Comparison of ENCODE assay signal across 8 mouse cellular contexts in the genomic region with DNA sequence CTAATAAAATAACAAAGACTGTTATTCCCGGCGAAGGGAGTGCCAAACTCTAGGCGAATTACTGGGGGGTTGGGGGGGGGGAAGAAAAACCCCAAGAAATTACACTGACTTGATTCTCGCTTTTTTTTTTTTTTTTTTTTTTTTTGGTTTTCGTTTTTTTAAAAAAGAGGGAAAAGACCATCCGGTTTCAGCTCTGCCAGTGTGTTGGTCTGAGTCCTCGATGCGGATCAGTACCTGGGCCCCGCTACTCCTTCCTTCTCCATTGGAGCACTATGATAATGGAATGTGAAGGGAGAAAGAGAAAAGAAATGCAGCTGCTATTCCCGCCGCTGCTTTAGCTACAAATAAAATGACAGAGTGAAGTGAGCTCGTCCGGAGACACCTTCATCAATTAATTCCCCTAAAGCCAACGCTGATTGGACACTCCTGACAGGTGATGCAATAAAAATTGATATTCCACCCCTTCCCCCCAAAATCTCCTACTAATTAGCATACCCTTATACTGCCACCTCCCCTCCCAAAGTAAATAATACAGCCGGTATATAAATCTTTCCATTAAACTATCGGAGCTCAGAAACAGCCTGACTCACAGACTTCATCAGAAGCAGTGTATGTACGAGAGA. TPM values are rescaled to one million over a fixed set of nuclear protein-coding genes. Genes with fewer than 3 reads are reported as not detected.
DNase-seq lines count a peak whose midpoint lies in the region; ATAC-seq and TF ChIP-seq lines count a peak whose summit lies in the region.

Gene Skida1 (minus strand): TSS at position 599 of the 623 bp plus-strand sequence.

- H3K27me3 ChIP-seq in embryonic facial prominence, embryonic 11.5 days (ENCODE audit: control insufficient read depth, insufficient read depth, low read length) = no peaks in the 10 kb centered on the region
- H3K27me3 ChIP-seq in hindbrain, embryonic 14.5 days (ENCODE audit: control insufficient read depth, insufficient read depth, low read length) = no peaks in the 10 kb centered on the region
- peaks cover 20% of the 10 kb centered on the region for H3K27me3 ChIP-seq in liver, embryonic 11.5 days (replicated peaks; ENCODE audit: control insufficient read depth, insufficient read depth, low read length)
- no peaks in the 10 kb centered on the region for H3K27me3 ChIP-seq in stomach, embryonic 14.5 days (ENCODE audit: control insufficient read depth, insufficient read depth, low read length)

- H3K4me1 ChIP-seq in lung, adult 2 months (ENCODE audit: control insufficient read depth, insufficient read depth, low read length) = no peaks in the 10 kb centered on the region; the same call in 1 of the 2 replicates
- H3K4me1 ChIP-seq in embryonic facial prominence, embryonic 11.5 days (ENCODE audit: control insufficient read depth, insufficient read depth, low read length) = peaks cover 5% of the 10 kb centered on the region
- peaks cover 35% of the 10 kb centered on the region for H3K4me1 ChIP-seq in hindbrain, embryonic 14.5 days (replicated peaks; ENCODE audit: control insufficient read depth, insufficient read depth, low read length)
- H3K4me1 ChIP-seq in liver, embryonic 11.5 days (replicated peaks; ENCODE audit: control insufficient read depth, insufficient read depth, low read length) = peaks cover 6% of the 10 kb centered on the region
- peaks cover 29% of the 10 kb centered on the region; the same call in 1 of the 2 replicates for H3K4me1 ChIP-seq in stomach, embryonic 14.5 days (ENCODE audit: control insufficient read depth, insufficient read depth, low read length)

- no peak for TF ChIP-seq POLR2A in lung, adult 2 months (IDR thresholded peaks at IDR 0.05; ENCODE audit: borderline replicate concordance, extremely low read depth, low read depth, low read length)

- ATAC-seq in embryonic facial prominence, embryonic 11.5 days (replicated peaks; ENCODE audit: insufficient number of reproducible peaks, low FRiP score, low TSS enrichment, low read depth) = no peak
- ATAC-seq in hindbrain, embryonic 14.5 days (ENCODE audit: low FRiP score) = peak; percentile 77
- no peak for ATAC-seq in liver, embryonic 11.5 days (replicated peaks; ENCODE audit: low FRiP score)
- peak; percentile 57 for ATAC-seq in stomach, embryonic 14.5 days (ENCODE audit: insufficient number of reproducible peaks, insufficient read depth, low FRiP score, low read depth)
- ATAC-seq in erythroid progenitor cell, adult 5-6 weeks (replicated peaks; ENCODE audit: low FRiP score, poor library complexity, severe bottlenecking) = no peak
- ATAC-seq in frontal cortex, adult (ENCODE audit: low TSS enrichment) = no peak

- H3K4me2 ChIP-seq in embryonic facial prominence, embryonic 11.5 days (ENCODE audit: low read depth, low read length) = peak within 1 kb of the TSS; percentile 84
- peak within 1 kb of the TSS; percentile 95 for H3K4me2 ChIP-seq in hindbrain, embryonic 14.5 days (replicated peaks)
- peak within 1 kb of the TSS; percentile 96 for H3K4me2 ChIP-seq in liver, embryonic 11.5 days
- H3K4me2 ChIP-seq in stomach, embryonic 14.5 days (replicated peaks; ENCODE audit: low read depth, low read length) = peak within 1 kb of the TSS; percentile 96

- peak within 1 kb of the TSS; percentile 67 for H3K4me3 ChIP-seq in lung, adult 2 months (replicated peaks; ENCODE audit: extremely low read depth, low read depth, low read length)
- peak within 1 kb of the TSS; percentile 99 for H3K4me3 ChIP-seq in embryonic facial prominence, embryonic 11.5 days (ENCODE audit: low read depth, low read length)
- H3K4me3 ChIP-seq in hindbrain, embryonic 14.5 days (replicated peaks; ENCODE audit: low read length) = peak within 1 kb of the TSS; percentile 89
- peak within 1 kb of the TSS; percentile 86 for H3K4me3 ChIP-seq in liver, embryonic 11.5 days (ENCODE audit: low read depth, low read length)
- peak within 1 kb of the TSS; percentile 89 for H3K4me3 ChIP-seq in stomach, embryonic 14.5 days (ENCODE audit: low read depth, low read length)

- DNase-seq in lung, adult 2 months = no peak
- no peak for DNase-seq in lung, postnatal 14 days
- peak; percentile 79 for DNase-seq in embryonic facial prominence, embryonic 11.5 days (ENCODE audit: low spot score)
- DNase-seq in hindbrain, embryonic 14.5 days (ENCODE audit: low spot score) = peak; percentile 77
- no peak for DNase-seq in liver, embryonic 11.5 days (ENCODE audit: low spot score)

- H3K27ac ChIP-seq in embryonic facial prominence, embryonic 11.5 days (replicated peaks; ENCODE audit: low read depth, low read length) = peak within 1 kb of the TSS; percentile 100
- H3K27ac ChIP-seq in hindbrain, embryonic 14.5 days = peak within 1 kb of the TSS; percentile 100
- H3K27ac ChIP-seq in liver, embryonic 11.5 days (ENCODE audit: low read depth, low read length) = peak within 1 kb of the TSS; percentile 92
- H3K27ac ChIP-seq in stomach, embryonic 14.5 days (ENCODE audit: low read length) = peak within 1 kb of the TSS; percentile 100

- H3K9me3 ChIP-seq in embryonic facial prominence, embryonic 11.5 days (replicated peaks; ENCODE audit: control insufficient read depth, low read length) = no peaks in the 10 kb centered on the region
- H3K9me3 ChIP-seq in hindbrain, embryonic 14.5 days (ENCODE audit: control insufficient read depth, low read length) = no peaks in the 10 kb centered on the region
- H3K9me3 ChIP-seq in liver, embryonic 11.5 days (ENCODE audit: control insufficient read depth, low read length) = no peaks in the 10 kb centered on the region
- no peaks in the 10 kb centered on the region for H3K9me3 ChIP-seq in stomach, embryonic 14.5 days (ENCODE audit: control insufficient read depth, low read depth, low read length)

- no peak for TF ChIP-seq CTCF in lung, adult 2 months (IDR thresholded peaks at IDR 0.05; ENCODE audit: insufficient read depth, low read length)

- WGBS in lung, adult 2 months = 24% methylated on average over 17 of the region's 17 CpGs
- WGBS in embryonic facial prominence, embryonic 11.5 days = under 1% methylated on average over 17 of the region's 17 CpGs
- 0% methylated on average over 17 of the region's 17 CpGs for WGBS in hindbrain, embryonic 14.5 days
- 2% methylated on average over 17 of the region's 17 CpGs for WGBS in liver, embryonic 11.5 days
- under 1% methylated on average over 17 of the region's 17 CpGs for WGBS in stomach, embryonic 14.5 days

- H3K36me3 ChIP-seq in embryonic facial prominence, embryonic 11.5 days (replicated peaks; ENCODE audit: control insufficient read depth, insufficient read depth, low read depth, low read length) = no peaks in the 10 kb centered on the region; the same call in 1 of the 2 replicates
- H3K36me3 ChIP-seq in hindbrain, embryonic 14.5 days (replicated peaks; ENCODE audit: control insufficient read depth, insufficient read depth) = no peaks in the 10 kb centered on the region
- H3K36me3 ChIP-seq in liver, embryonic 11.5 days (ENCODE audit: control insufficient read depth, insufficient read depth, low read length) = no peaks in the 10 kb centered on the region
- H3K36me3 ChIP-seq in stomach, embryonic 14.5 days (ENCODE audit: control insufficient read depth, insufficient read depth, low read length) = no peaks in the 10 kb centered on the region

- peak within 1 kb of the TSS; percentile 100 for H3K9ac ChIP-seq in embryonic facial prominence, embryonic 11.5 days (replicated peaks; ENCODE audit: low read length)
- peak within 1 kb of the TSS; percentile 100 for H3K9ac ChIP-seq in hindbrain, embryonic 14.5 days
- H3K9ac ChIP-seq in liver, embryonic 11.5 days (ENCODE audit: low read depth, low read length) = peak within 1 kb of the TSS; percentile 88
- peak within 1 kb of the TSS; percentile 99 for H3K9ac ChIP-seq in stomach, embryonic 14.5 days (replicated peaks; ENCODE audit: low read depth, low read length)

RNA-seq across cellular contexts. Expression of gene Skida1, which starts in this region (rescaled TPM):
- 1.8 and 2.1 TPM in 2 replicates for polyA plus RNA-seq in lung, adult 2 months (2012; rRNA removed)
- polyA plus RNA-seq in embryonic facial prominence, embryonic 11.5 days (2014; fragmentation: Nextera tagmentation; extraction: Ambion mirVana) = 15.5 and 16.9 TPM in 2 replicates
- 4.9 and 5.4 TPM in 2 replicates for polyA plus RNA-seq in hindbrain, embryonic 14.5 days (2014; fragmentation: Nextera tagmentation; extraction: Ambion mirVana)
- polyA plus RNA-seq in liver, embryonic 11.5 days (2014; fragmentation: Nextera tagmentation; extraction: Ambion mirVana) = 1.6 and 2.4 TPM in 2 replicates
- polyA plus RNA-seq in stomach, embryonic 14.5 days (2014; fragmentation: Nextera tagmentation; extraction: Ambion mirVana) = 4.4 and 5.0 TPM in 2 replicates
- not detected in 2 replicates for total RNA-seq in erythroid progenitor cell, adult 5-6 weeks (2015; ENCODE audit: low replicate concordance)
- total RNA-seq in erythroid progenitor cell, adult 5-6 weeks (2017; ENCODE audit: low replicate concordance) = not detected in 2 replicates

Comparison
In these comparisons a context has a peak if more than half of its experiments do, and no peak if none do; other contexts are left out.
1. DNase-seq: peak in embryonic facial prominence, embryonic 11.5 days (single experiment) and hindbrain, embryonic 14.5 days (single experiment); none in lung, adult 2 months (single experiment), lung, postnatal 14 days (single experiment) and liver, embryonic 11.5 days (single experiment).
2. ATAC-seq: peak in hindbrain, embryonic 14.5 days (single experiment) and stomach, embryonic 14.5 days (single experiment); none in embryonic facial prominence, embryonic 11.5 days (single experiment), liver, embryonic 11.5 days (single experiment), erythroid progenitor cell, adult 5-6 weeks (single experiment) and frontal cortex, adult (single experiment).
3. Peak in every context shown above with its lines, with median percentiles within 50 percentile points of each other: H3K4me3 ChIP-seq, H3K27ac ChIP-seq, H3K4me2 ChIP-seq and H3K9ac ChIP-seq.